Mouse (Mus musculus) right cerebral cortex, adult 2 months (tissue): ENCODE data around the gene Acox3.
"Not testable (repeated sequence)": the region's sequence is repeated elsewhere in the genome, so short reads cannot be mapped to it uniquely, and the experiment has no call there.

Experiments
- DNase-seq, 2 experiments: peaks; one replicate each; pipeline ENCODE4 v3.0.0; 2021 to 2022; ENCODE audit warnings: low spot score in 2 of 2

Gene Acox3

DNA sequence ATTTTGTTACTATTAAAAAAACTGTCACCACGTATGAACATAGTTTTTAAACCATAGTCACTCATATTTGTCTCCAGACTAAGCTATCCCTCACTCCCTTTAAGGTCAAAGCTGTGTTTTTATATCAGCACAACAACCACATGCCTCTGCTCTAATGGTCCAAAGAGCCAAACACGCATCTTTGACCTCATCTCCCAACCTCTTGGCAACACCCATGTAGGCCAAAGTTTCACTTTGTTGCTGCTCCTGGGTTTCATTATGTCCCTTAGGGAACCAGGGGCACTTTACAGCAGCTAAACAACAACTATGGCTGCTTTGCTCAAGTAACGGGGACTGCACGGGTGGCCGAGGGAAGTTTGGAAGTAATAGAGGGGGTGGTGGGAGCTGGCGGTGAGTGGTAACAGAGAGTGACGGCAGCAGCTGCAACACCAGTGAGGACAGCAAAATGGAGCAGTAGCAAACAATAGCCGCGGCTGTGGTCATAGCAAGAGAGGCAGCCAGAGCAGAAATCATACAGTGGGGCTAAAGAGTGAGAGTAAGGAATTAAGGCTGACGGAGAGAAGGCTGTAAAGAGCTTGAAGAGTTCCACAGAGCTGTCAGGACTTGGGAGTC, 6.3 kb upstream of the Acox3 start:
- DNase-seq: no peak

DNA sequence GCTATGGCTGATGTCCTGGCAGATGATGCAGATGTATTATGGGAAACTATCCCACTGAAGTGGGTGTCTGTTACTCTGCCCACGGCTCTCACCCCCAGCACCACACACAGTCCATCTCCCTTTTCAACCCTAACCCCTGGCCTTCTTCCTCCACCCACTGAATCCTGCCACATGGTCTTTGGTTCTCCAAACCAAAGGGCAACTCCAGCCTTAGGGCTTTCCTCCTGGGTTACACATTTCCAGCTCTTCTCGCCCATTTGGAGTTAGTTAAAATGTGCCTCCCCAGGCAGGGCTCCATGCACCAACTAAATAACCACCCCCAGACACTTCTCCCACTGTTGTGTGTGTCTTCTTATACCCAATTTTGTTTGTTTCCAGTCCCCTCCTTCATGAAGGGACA, 4.4 kb upstream of the Acox3 start:
- DNase-seq: no peak

GRCm38 (mm10) chr5:35579247-35579893, 3.5 kb upstream of the Acox3 start:
- DNase-seq: no peak

DNA sequence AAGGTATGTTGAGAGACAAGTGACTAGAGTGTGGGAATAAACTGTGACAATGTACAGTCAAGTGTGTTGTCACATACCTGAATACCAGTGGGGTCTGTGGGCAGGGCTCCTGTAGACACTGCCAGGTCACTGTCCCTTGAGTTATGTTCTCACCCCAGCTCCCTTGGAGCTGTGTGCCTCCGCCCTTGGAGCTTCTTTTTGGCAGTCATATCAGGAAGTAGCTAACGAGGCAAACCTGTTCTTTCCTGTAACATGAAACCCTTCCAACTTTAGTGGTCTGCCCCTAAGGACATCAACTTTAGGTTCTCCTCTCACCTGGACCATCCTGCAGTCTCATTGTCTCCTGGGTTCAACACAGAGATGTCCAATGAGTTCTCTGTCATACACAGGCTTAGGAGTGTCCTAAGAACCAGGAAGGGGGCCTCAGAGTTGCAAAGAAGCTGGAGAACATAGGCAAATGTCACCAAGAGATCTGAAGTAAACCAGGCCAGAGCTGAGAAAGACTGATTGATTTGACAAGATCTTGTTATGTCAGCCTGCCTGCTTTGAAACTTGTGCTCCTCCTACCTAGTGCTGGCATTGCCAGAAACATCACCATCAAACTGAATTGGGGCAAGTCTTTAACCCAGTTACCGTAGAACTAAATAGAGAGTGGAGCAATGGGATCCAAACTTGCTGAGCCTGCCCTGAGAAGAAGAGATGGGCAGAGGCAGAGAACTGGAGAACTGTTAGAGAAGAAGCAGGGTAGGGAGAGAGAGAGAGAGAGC, 2.5 kb upstream of the Acox3 start:
- no peak for DNase-seq

DNA sequence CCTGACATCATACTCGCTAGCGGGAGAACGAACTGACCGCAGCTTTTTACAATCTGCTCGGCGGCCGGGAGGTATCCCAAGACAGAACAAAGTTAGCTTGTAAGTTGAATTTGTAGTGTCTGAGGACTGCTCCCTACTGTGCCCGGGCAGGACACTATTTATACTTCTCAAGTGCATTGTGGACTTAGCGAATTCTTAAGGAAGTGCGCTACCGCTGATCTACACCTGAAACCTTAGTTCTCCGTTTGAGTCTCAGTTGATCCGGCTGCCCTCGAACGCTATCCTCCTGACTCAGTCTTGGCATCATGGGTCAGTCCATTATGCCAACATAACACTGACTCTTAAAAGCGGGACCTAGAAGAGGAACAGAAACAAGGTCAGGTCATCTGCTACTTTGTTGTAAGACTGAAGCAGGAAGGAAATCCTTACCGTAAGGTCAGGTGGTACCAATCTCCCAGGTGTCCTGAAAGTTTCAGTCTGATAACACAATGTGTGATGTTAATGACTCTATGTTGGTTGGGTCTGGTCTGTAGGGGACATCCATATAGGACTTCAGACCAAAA, 462 bp downstream of the Acox3 start:
- DNase-seq: no peak

GRCm38 (mm10) chr5:35584259-35584658, 1.4 kb downstream of the Acox3 start:
- DNase-seq: not testable (repeated sequence)

GRCm38 (mm10) chr5:35591497-35591896, 8.7 kb downstream of the Acox3 start:
- DNase-seq: no peak

GRCm38 (mm10) chr5:35592081-35592736, 9.4 kb downstream of the Acox3 start:
- DNase-seq: no peak

DNA sequence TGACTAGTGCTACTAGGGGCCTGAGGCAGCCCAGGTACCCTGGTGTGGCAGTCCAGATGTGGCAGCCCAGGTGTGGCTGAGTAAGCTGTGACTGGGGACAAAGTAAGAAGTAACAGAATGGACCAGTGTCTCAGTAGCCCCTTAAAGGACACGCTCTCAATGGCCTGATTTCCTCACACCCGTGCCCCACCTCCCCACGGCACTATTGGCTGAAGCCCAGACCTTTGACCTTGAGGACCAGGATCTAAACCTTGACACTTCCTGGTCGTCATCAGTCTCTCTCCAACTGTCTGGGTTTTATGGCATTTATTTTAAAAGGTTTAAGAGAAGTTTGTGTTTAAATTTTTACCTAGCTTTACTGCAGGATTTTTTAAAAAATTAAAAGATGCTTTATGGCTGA, 10.0 kb downstream of the Acox3 start:
- no peak for DNase-seq

GRCm38 (mm10) chr5:35593272-35593671, 10.4 kb downstream of the Acox3 start:
- no peak for DNase-seq

GRCm38 (mm10) chr5:35594768-35595167, 11.9 kb downstream of the Acox3 start:
- no peak for DNase-seq

GRCm38 (mm10) chr5:35595706-35596105, 12.9 kb downstream of the Acox3 start:
- peak; percentile 78 to 79 for DNase-seq

GRCm38 (mm10) chr5:35596169-35597160, 13.6 kb downstream of the Acox3 start:
- no peak for DNase-seq

DNA sequence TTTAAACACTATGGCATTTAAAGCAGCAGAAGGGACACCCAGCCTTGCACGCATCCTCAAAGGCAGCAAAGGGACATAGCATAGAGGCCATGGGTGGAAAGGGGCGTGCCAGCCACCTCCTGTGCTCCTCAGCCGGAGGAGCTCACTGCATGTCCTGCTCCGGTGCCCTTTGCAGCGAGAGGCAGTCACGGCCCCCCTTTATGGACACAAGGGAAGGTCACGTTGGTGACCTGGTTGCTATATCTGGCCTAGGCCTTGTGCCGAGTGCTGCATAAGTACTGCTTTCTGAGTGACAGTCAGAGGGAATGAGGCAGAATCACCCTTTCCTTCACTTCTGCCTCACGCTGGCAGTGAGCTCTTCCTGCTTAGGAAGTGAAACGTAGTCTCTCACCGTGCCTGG, 17.4 kb downstream of the Acox3 start:
- DNase-seq: no peak

DNA sequence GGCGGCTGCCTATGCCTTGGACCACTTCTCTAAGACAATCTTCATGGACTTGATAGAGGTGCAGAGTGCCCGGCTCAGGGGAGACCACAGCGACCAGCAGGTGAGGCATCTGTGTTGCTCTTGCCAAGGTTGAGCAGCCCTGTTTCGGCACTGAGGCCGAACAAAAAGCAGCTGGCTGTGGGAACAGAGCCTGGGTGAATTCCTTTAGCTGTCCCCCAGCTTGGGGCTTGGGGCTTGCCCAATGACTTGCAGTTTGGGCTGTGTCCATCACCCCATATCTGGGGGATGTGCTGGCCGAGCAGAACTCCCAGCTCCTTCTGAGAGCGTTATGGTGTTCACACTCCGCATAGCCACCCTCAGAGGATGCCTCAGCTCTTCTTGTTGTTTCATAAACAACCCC, 18.7 kb downstream of the Acox3 start:
- no peak for DNase-seq

DNA sequence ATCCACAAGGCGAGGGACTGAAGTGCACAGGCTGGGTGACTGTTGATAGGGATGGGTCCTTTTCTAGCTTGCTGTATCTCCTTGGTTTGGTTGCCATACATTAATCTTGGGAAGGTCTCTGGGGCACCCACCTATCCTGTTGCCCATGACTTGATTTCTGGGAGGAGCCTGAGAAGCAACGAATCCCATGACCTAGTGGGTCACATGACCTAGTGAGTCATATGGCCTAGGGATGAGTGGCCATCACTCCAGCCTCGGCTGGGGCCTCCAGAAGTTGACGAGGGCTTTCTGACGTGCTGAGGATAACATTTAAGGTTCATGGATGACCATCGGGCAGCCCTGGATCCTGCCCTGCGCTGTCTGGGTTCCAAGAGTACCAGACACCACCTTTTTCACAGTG, 22.5 kb downstream of the Acox3 start:
- no peak for DNase-seq

DNA sequence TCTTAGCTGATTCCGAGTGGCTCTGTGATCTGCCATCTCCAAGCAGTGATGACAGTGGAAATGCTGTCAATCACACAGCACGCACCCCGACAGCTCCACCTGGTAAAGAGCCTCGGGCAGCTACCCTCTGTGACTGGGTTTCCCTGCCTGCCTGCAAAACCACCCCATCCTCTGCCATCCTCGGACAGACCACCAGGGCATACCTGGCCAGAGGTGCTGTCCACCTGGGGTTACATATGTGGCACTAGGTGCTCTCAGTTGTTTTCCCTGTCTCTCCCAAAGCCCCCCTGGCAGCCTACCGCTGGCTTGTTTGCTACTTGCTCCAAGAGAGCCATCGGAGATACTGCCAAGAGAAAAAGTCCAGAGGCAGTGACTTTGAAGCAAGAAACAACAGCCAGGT, 24.0 kb downstream of the Acox3 start:
- DNase-seq: no peak

- no peak for DNase-seq
These were observed 24.9 kb downstream of the Acox3 start for GRCm38 (mm10) chr5:35607784-35608183.

- DNase-seq: no peak
These were observed 25.7 kb downstream of the Acox3 start for GRCm38 (mm10) chr5:35608559-35608958.

DNA sequence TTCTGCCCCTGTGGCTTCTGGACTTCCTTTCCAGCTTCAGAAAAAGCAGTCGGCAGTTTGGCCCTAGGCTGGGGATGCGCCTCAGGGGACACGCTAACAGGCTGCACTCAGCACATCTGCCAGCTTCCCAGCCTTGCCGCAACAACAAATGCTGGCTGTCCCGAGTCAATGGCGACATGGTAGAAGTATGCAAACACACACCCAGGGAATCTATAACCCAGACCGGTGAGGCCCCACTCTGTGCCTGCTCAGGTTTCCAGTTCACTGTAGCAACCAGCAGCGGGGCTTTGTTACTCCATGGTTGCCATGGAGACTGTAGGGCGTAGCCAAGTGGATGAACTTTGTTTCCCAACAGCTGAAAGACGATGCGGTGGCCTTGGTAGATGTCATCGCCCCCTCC, 26.5 kb downstream of the Acox3 start:
- no peak for DNase-seq

DNA sequence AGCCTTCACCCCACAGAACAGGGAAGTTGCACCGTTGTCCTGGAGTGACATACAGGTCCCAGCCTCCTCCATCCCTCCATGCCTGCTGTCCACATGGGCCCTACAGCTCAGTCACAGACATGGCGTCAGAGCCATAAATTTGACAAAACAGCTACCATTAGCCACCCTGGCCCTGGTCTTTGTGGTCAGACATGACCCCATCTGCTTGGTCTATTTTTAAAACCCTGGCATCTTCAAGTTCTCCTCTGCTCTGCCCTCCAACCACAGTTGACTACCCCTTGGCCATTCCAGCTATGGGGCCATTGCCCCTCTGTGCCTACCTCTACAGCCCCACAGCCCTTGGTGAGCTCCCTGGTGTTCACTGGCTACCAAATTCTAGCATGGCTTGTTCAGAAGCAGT, 27.1 kb downstream of the Acox3 start:
- DNase-seq: no peak
